Mouse (Mus musculus): ENCODE data around the gene Btbd35f14.
"Not testable (repeated sequence)": the region's sequence is repeated elsewhere in the genome, so short reads cannot be mapped to it uniquely, and the experiment has no call there.

Gene Btbd35f14

GRCm38 (mm10) chrX:33702249-33702648, at the start of gene Btbd35f14:
Gene Btbd35f14 (minus strand): TSS chrX:33702349.
- DNase-seq, result not testable (repeated sequence)

GRCm38 (mm10) chrX:33656872-33657271, 45.3 kb downstream of the Btbd35f14 start, which contains the start of gene Btbd35f13:
Gene Btbd35f13 (plus strand): TSS chrX:33657172.
- not testable (repeated sequence) for DNase-seq
